8 mouse cellular contexts compared by ENCODE assay signal in genomic region chr4:128579182-128579581, GRCm38 (mm10). TPM values are rescaled to one million over a fixed set of nuclear protein-coding genes. Genes with fewer than 3 reads are reported as not detected.
DNase-seq lines count a peak whose midpoint lies in the region; ATAC-seq lines count a peak whose summit lies in the region.

No protein-coding gene starts in this region.

- 50% methylated on average over 4 of the region's 4 CpGs for WGBS in heart, embryonic 11.5 days (ENCODE audit: insufficient replicate concordance)
- 55% methylated on average over 4 of the region's 4 CpGs for WGBS in limb, embryonic 10.5 days
- WGBS in hindbrain, embryonic 14.5 days = 70% methylated on average over 4 of the region's 4 CpGs

- H3K27me3 ChIP-seq in heart, embryonic 11.5 days (ENCODE audit: control insufficient read depth, insufficient read depth, low read length) = no peaks in the 10 kb centered on the region
- no peaks in the 10 kb centered on the region for H3K27me3 ChIP-seq in limb, embryonic 10.5 days (ENCODE audit: low read depth, poor library complexity, severe bottlenecking)
- H3K27me3 ChIP-seq in hindbrain, embryonic 14.5 days (ENCODE audit: control insufficient read depth, insufficient read depth, low read length) = no peaks in the 10 kb centered on the region

- no peak overlapping the region for H3K4me2 ChIP-seq in heart, embryonic 11.5 days
- H3K4me2 ChIP-seq in hindbrain, embryonic 14.5 days (replicated peaks) = no peak overlapping the region

- no peak for ATAC-seq in heart, embryonic 11.5 days (replicated peaks; ENCODE audit: insufficient number of reproducible peaks, low FRiP score, low TSS enrichment)
- ATAC-seq in hindbrain, embryonic 14.5 days (ENCODE audit: low FRiP score) = no peak

- no peaks in the 10 kb centered on the region for H3K4me1 ChIP-seq in heart, embryonic 11.5 days (ENCODE audit: control insufficient read depth, insufficient read depth, low read length)
- H3K4me1 ChIP-seq in limb, embryonic 10.5 days = no peaks in the 10 kb centered on the region
- H3K4me1 ChIP-seq in hindbrain, embryonic 14.5 days (replicated peaks; ENCODE audit: control insufficient read depth, insufficient read depth, low read length) = no peaks in the 10 kb centered on the region

- H3K36me3 ChIP-seq in heart, embryonic 11.5 days (ENCODE audit: control insufficient read depth, insufficient read depth, low read length) = peaks cover 31% of the 10 kb centered on the region
- peaks cover 61% of the 10 kb centered on the region for H3K36me3 ChIP-seq in limb, embryonic 10.5 days
- peaks cover 51% of the 10 kb centered on the region for H3K36me3 ChIP-seq in hindbrain, embryonic 14.5 days (replicated peaks; ENCODE audit: control insufficient read depth, insufficient read depth)

- intact Hi-C loops in heart, postnatal 36 days (cut with DNase I) = no loop called here

- no peak overlapping the region for H3K4me3 ChIP-seq in heart, embryonic 11.5 days (ENCODE audit: low read depth, low read length)
- no peak overlapping the region for H3K4me3 ChIP-seq in limb, embryonic 10.5 days
- H3K4me3 ChIP-seq in hindbrain, embryonic 14.5 days (replicated peaks; ENCODE audit: low read length) = no peak overlapping the region

- peaks cover 33% of the 10 kb centered on the region for H3K9me3 ChIP-seq in heart, embryonic 11.5 days (replicated peaks; ENCODE audit: control insufficient read depth, low read length)
- H3K9me3 ChIP-seq in limb, embryonic 10.5 days (replicated peaks) = peaks cover 15% of the 10 kb centered on the region
- H3K9me3 ChIP-seq in hindbrain, embryonic 14.5 days (ENCODE audit: control insufficient read depth, low read length) = peaks cover 44% of the 10 kb centered on the region

- H3K27ac ChIP-seq in heart, embryonic 11.5 days (ENCODE audit: low read depth, low read length) = no peak overlapping the region
- H3K27ac ChIP-seq in limb, embryonic 10.5 days = no peak overlapping the region
- no peak overlapping the region for H3K27ac ChIP-seq in hindbrain, embryonic 14.5 days

- no peak overlapping the region for H3K9ac ChIP-seq in heart, embryonic 11.5 days (ENCODE audit: low read depth, low read length)
- no peak overlapping the region for H3K9ac ChIP-seq in hindbrain, embryonic 14.5 days

- peak; percentile 3 to 16 for DNase-seq in heart, postnatal 36 days
- peak; percentile 42 for DNase-seq in T-cell, adult 2 months (ENCODE audit: low spot score)
- DNase-seq in limb, embryonic 10.5 days (ENCODE audit: low spot score) = peak; percentile 48
- peak; percentile 45 to 72 for DNase-seq in spleen, adult 18-20 months
- no peak for DNase-seq in hindbrain, embryonic 14.5 days (ENCODE audit: low spot score)
- no peak for DNase-seq in left cerebral cortex, adult 18-20 months (ENCODE audit: low spot score in 2 of 2)
- DNase-seq in retina, embryonic 14.5 days (ENCODE audit: low spot score) = no peak

RNA-seq across cellular contexts. Expression of gene Zscan20, which starts 30.7 kb away (rescaled TPM):
- 1 to 10 TPM; 4.0 to 5.6 TPM for total RNA-seq in heart, postnatal 36 days (2021)
- 2.6 TPM in 2 replicates for polyA plus RNA-seq in heart, embryonic 11.5 days (2014; fragmentation: Nextera tagmentation; extraction: Ambion mirVana)
- 7.0 and 7.5 TPM in 2 replicates for polyA plus RNA-seq in limb, embryonic 10.5 days (2016; fragmentation: Nextera tagmentation; extraction: Ambion mirVana)
- polyA plus RNA-seq in hindbrain, embryonic 14.5 days (2014; fragmentation: Nextera tagmentation; extraction: Ambion mirVana) = 3.4 and 4.4 TPM in 2 replicates
- total RNA-seq in left cerebral cortex, adult 18-20 months (2021) = 1 to 10 TPM; 7.9 to 8.3 TPM

RNA-seq across cellular contexts. Expression of gene Tlr12, which starts 39.2 kb away (rescaled TPM):
- total RNA-seq in heart, postnatal 36 days (2021) = under 1 TPM; 0.11 to 0.56 TPM
- 0.07 and 0.29 TPM in 2 replicates for polyA plus RNA-seq in heart, embryonic 11.5 days (2014; fragmentation: Nextera tagmentation; extraction: Ambion mirVana)
- 0.87 and 1.3 TPM in 2 replicates for polyA plus RNA-seq in limb, embryonic 10.5 days (2016; fragmentation: Nextera tagmentation; extraction: Ambion mirVana)
- 0.78 and 0.90 TPM in 2 replicates for polyA plus RNA-seq in hindbrain, embryonic 14.5 days (2014; fragmentation: Nextera tagmentation; extraction: Ambion mirVana)
- 1 to 10 TPM; 1.5 to 1.7 TPM for total RNA-seq in left cerebral cortex, adult 18-20 months (2021)

Comparison
In these comparisons a context has a peak if more than half of its experiments do, and no peak if none do; other contexts are left out.
1. DNase-seq: peak in heart, postnatal 36 days (2 of 2), T-cell, adult 2 months (single experiment), limb, embryonic 10.5 days (single experiment) and spleen, adult 18-20 months (2 of 2); none in hindbrain, embryonic 14.5 days (single experiment), left cerebral cortex, adult 18-20 months (0 of 2) and retina, embryonic 14.5 days (single experiment).